Mouse (Mus musculus) G1E (cell line): ENCODE data around the gene Abca2. TPM values are rescaled to one million over a fixed set of nuclear protein-coding genes. Genes with fewer than 3 reads are reported as not detected.

Experiments used
- ATAC-seq: 2 replicates; pipeline ENCODE4 v1.8.0; 2016; ENCODE audit warnings: mild to moderate bottlenecking; ENCODE audit not compliant: insufficient number of reproducible peaks, poor library complexity, low FRiP score, severe bottlenecking; ENCODE audit errors: extremely low read depth
- DNase-seq: peaks from one replicate; pipeline ENCODE4 v3.0.0; 2012; ENCODE audit warnings: low spot score
- H3K27me3 ChIP-seq: 2 replicates; pipeline ENCODE4 v1.6.1; 2012; ENCODE audit warnings: mild to moderate bottlenecking, low read length, inconsistent platforms; ENCODE audit not compliant: insufficient read depth
- H3K36me3 ChIP-seq: replicated peaks from 2 replicates; pipeline ENCODE3; 2012; ENCODE audit warnings: mild to moderate bottlenecking, inconsistent platforms
- H3K4me1 ChIP-seq: 2 replicates; pipeline ENCODE4 v1.6.1; 2012; ENCODE audit warnings: low read depth, low read length, inconsistent platforms, mixed read lengths; ENCODE audit not compliant: insufficient read depth
- H3K4me3 ChIP-seq: 2 replicates; pipeline ENCODE4 v1.5.1; 2012; ENCODE audit warnings: low read depth, mild to moderate bottlenecking, inconsistent platforms, low read length, moderate library complexity, mixed read lengths
- H3K9me3 ChIP-seq: replicated peaks from 2 replicates; pipeline ENCODE4 v1.6.1; 2012; ENCODE audit warnings: inconsistent platforms
- CTCF ChIP-seq: IDR thresholded peaks from 2 replicates; pipeline ENCODE4 v1.5.1; 2012; ENCODE audit warnings: low read depth, low read length, inconsistent platforms, mixed read lengths
- GATA1 ChIP-seq: IDR thresholded peaks from 2 replicates; pipeline ENCODE4 v1.6.1; 2012; ENCODE audit warnings: borderline replicate concordance, low read length, inconsistent platforms, mixed read lengths
- GATA2 ChIP-seq: IDR thresholded peaks from 2 replicates; pipeline ENCODE4 v1.6.1; 2012; ENCODE audit warnings: low read depth, low read length, inconsistent platforms, borderline replicate concordance
- POLR2AphosphoS5 ChIP-seq: IDR thresholded peaks from 2 replicates; pipeline ENCODE4 v1.6.1; 2012; ENCODE audit warnings: low read depth, low read length, inconsistent platforms; ENCODE audit not compliant: insufficient replicate concordance
- TAL1 ChIP-seq: conservative IDR thresholded peaks from 2 replicates; pipeline ENCODE4 v1.6.1; 2012; ENCODE audit warnings: low read depth, low read length, inconsistent platforms, mixed read lengths
- polyA plus RNA-seq: library from polyadenylated mRNA; stranded (reverse); fragments of >175 nt; gene quantifications from 2 replicates; pipeline ENCODE4 v1.2.3, GENCODE M21; 2012
- total RNA-seq, 2 experiments: library from RNA; stranded (forward) in 1 of 2; stranded (reverse) in 1 of 2; fragments of 200-1000 nt in 1 of 2; fragments of >200 nt in 1 of 2; fragmentation: Nextera tagmentation in 1 of 2; gene quantifications; 2 replicates each; pipeline ENCODE4 v1.2.3; 2014 to 2017

The Abca2 gene
- total RNA-seq (2014; fragmentation: Nextera tagmentation) (9.8 and 18.6 TPM in 2 replicates), total RNA-seq (2017) (2.8 and 5.3 TPM in 2 replicates), polyA plus RNA-seq (5.9 and 6.0 TPM in 2 replicates)

DNA sequence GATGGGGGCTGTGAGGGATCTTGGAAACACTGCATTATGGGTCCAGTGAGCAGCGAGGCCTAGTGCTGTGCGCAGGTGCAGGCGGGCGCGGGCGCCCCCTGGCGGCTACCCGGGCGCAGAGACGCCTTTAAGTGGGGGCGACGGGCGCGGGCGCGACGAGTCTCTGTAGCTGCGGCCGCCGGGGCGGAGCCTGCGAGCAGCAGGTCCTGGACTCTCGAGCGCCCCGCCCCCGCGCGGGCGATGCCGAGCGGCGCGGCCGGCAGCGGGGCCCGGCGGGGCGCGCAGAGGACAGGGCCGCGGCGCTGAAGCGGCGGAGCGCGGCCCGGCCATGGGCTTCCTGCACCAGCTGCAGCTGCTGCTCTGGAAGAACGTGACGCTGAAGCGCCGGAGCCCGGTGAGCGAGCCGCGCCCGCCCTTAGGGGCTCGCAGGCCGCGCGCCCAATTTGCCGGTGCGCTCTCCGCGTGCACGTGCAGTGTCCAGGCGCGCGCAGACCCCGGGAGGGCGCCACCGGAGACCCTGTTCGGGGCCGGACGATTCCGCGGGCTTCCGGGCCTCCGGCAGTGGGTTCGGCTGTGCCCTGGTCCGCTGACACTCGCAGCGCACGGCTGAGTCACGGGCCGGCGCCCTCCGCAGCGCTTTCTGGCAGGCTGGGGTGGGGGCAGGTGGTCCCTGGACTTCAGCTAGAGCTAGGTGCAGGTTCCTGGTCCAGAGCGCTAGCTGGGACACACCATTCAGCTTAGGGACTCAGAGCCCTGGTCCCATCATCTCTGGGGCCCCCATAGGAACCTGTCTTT lies at the start of gene Abca2:
TSS of gene Abca2 (plus strand) at position 262 of the 795 bp plus-strand sequence.
- DNase-seq (peak; percentile 98), ATAC-seq (peak; percentile 66)
- Histone ChIP-seq H3K36me3 (no peaks in the 10 kb centered on the region), H3K4me3 (peak within 1 kb of the TSS; percentile 77), H3K4me1 (peaks cover 37% of the 10 kb centered on the region), H3K27me3 (peaks cover 63% of the 10 kb centered on the region), H3K9me3 (no peaks in the 10 kb centered on the region)
- TF ChIP-seq TAL1 (no peak), CTCF (peak; percentile 83), GATA1 (no peak), GATA2 (no peak), POLR2AphosphoS5 (no peak)

DNA sequence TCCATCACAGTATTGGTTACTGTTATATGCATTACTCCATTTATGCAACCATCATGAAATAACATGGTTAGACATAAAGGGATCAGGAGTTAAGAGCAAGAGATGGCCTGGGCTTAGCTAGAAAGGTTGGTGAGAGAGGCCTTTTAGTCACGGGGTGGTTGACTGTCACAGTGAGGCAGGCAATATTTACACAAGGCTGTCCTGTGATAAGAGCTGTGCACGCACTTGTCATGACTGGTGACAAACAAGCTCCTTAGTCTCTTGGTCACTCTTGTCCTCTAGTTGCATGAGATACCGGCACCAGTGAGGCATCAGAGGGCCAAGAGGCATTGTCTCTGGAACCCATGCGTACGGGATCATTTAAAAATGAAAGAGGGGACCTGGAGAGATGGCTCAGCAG lies 44.0 kb upstream of the Abca2 start:
- no peak for TF ChIP-seq TAL1
- no peak for TF ChIP-seq POLR2AphosphoS5
- TF ChIP-seq GATA2, result no peak
- no peak for TF ChIP-seq CTCF
- no peak for TF ChIP-seq GATA1
- peaks cover 4% of the 10 kb centered on the region for H3K36me3 ChIP-seq
- no peaks in the 10 kb centered on the region for H3K9me3 ChIP-seq
- H3K4me3 ChIP-seq, result no peak overlapping the region
- H3K27me3 ChIP-seq, result peaks cover 18% of the 10 kb centered on the region
- no peak for ATAC-seq
- no peaks in the 10 kb centered on the region for H3K4me1 ChIP-seq
- no peak for DNase-seq

DNA sequence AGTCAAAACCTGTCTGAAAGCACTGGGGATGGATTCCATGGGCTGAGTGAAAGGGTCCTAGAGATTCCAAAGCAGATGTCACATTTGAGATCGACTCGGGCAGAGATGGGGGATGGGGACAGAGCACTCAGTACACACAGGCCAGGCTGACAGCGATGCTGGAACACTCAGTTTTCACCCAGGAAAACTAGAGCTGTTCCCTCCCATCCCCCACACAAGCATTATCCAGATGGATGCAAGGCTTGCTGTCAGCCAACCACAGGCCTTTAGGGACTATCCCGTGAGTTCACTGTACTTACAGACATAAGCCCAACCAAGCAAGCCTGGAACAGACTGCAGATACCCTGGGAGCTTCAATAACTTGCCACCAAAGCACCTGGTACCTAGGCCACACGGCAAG lies 37.2 kb upstream of the Abca2 start:
- TF ChIP-seq POLR2AphosphoS5 (no peak), CTCF (no peak), TAL1 (no peak), GATA2 (no peak)
- no peaks in the 10 kb centered on the region for H3K9me3 ChIP-seq
- no peaks in the 10 kb centered on the region for H3K36me3 ChIP-seq
- H3K4me3 ChIP-seq, result no peak overlapping the region
- ATAC-seq (no peak), DNase-seq (no peak)
- H3K27me3 ChIP-seq, result peaks cover 39% of the 10 kb centered on the region
- no peaks in the 10 kb centered on the region; the same call in 1 of the 2 replicates for H3K4me1 ChIP-seq

DNA sequence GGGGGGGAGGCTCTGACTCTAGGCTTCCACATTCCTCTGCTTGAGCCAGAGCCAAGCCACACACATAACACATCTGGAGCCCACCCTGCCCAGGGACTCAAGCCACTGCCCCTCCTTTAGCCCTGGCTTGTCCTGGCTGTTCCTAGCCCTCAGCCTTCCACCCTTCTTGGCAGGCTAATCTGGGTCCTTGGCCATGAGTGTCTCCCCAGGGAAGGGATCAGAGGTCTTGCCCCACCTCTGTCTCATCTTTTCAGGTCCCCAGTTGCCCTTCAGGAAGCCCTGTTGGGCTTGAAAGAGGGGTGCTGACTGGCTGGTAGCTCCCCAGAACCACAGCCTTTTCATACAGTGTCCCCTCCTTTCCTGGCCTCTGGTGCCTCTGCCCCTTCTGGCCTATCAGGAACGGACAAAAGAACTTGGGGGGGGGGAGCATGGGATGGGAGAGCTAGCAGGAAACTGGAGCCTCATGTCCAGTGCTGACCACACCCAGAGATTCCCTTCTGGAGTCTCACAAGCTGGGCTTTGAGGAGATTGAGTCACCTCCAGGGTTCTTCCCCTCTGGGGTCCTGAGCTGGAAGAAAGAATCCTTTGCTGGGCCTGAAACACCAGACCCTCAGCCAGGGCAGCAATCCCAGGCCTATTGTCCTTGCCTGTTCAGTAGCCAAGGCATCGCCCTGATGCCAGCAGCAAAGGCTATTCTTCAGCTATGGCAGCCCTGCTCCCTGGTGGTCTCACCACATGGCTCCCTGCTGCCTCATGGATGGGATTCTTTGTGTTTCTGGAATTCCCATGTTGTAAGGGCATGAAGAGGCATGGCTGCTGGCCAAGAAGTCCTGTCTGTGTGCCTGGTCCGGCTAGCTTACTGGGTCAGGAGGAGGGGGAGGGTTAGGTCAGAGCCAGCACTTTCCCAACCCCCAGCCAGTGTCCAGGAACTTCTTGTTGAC lies 34.0 kb upstream of the Abca2 start:
- H3K4me1 ChIP-seq, result no peaks in the 10 kb centered on the region; the same call in 1 of the 2 replicates
- DNase-seq, result no peak
- peaks cover 58% of the 10 kb centered on the region for H3K27me3 ChIP-seq
- ATAC-seq, result no peak
- H3K4me3 ChIP-seq, result no peak overlapping the region
- H3K36me3 ChIP-seq, result no peaks in the 10 kb centered on the region
- TF ChIP-seq GATA2 (no peak), CTCF (no peak), TAL1 (no peak), POLR2AphosphoS5 (no peak), GATA1 (no peak)
- no peaks in the 10 kb centered on the region for H3K9me3 ChIP-seq

DNA sequence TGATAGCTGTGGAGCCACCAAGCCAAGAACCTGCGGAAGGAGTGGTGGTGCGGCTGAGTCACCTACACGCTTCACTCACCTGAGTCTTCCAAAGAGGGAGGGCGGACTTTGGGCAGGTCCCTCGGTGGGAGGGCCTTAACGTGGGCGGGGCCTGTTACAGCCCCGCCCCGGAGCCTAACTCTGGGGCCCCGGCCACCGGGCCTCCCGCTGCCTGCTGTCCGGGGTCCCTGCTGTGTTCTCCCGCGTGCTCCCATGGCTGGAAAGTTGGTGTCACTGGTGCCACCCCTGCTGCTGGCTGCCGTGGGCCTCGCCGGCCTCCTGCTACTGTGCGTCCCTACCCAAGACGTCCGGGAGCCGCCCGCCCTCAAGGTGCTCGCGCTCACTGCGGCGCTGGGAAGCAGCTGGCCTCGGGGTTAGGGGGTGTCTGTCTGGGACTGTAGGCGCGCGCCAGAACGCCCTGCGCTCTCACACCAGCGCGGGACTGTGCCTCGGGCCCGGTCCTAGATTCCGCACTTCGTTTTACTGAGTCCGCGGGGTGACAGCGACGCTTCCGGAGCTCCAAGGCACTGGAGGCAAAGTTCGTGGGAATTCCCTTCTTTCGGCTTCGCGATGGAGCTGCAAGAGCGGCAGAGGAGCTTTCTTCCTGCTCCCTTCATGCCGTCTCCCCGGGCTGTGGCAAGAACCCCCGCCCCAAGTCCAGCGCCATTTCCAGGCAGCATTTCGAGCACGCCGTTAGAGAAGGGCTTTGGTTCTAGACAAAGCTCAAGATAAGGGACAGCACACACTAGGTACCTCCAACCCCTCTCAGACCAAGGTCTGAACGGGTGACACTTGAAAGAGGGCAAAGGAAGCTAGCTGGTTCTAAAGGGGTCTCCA lies 32.5 kb upstream of the Abca2 start, which contains the start of gene Entpd2:
TSS of gene Entpd2 (plus strand) at position 154 of the 876 bp plus-strand sequence.
- H3K4me3 ChIP-seq, result no peak within 1 kb of the TSS
- ATAC-seq (no peak), DNase-seq (no peak)
- no peaks in the 10 kb centered on the region for H3K9me3 ChIP-seq
- H3K4me1 ChIP-seq, result no peaks in the 10 kb centered on the region; the same call in 1 of the 2 replicates
- no peaks in the 10 kb centered on the region for H3K36me3 ChIP-seq
- TF ChIP-seq CTCF, result no peak
- no peak for TF ChIP-seq GATA2
- no peak for TF ChIP-seq GATA1
- no peak for TF ChIP-seq POLR2AphosphoS5
- TF ChIP-seq TAL1, result no peak
- peaks cover 65% of the 10 kb centered on the region for H3K27me3 ChIP-seq
